Mouse (Mus musculus): ENCODE results near the gene Fads3. TPM values are rescaled to one million over a fixed set of nuclear protein-coding genes. Genes with fewer than 3 reads are reported as not detected.

The Fads3 gene
- polyA plus RNA-seq, 1 experiment from 2014 or later, result 72.0 TPM

DNA sequence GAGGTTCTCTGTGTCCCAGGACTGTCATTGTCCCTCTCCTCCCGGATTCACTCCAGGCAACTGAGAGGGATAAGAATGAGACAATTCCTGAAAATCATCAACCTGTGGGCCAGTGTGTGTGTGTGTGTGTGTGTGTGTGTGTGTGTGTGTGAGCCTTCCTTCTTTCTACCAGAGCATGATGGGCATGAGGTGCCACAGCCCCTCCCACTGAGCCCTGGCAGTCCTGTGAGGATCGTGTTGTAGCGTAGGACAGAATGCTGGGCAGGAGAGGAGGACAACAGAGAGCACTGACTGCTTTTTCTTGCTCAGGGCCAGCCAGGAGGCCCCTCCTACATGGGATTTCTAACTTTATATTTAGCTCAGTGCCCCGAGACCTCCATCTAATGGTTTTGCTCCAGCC is 1.4 kb downstream of the Fads3 start:
- ATAC-seq (ENCODE audit: low read depth), result no peak
- H3K9ac ChIP-seq (ENCODE audit: low read length), result peak overlapping the region; percentile 87

DNA sequence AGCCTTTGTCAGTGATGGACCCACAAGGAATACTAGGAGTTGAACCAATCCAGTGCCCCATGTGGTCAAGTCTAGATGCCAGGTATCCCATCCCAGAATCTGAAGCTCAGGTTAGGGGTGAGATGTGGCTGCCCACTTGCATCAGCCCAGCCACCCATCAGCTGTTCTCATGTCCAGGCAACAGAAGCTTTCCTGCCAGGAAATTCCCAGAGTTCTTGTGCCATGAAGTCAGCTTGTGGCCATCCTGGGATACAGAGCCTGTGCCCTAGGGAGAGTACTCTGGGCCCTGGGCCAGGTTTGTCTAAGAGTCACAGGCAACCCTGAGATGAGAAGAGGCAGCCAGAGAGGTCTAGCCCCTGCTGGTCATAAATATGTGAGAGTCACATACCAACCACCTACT is 2.3 kb downstream of the Fads3 start:
- Histone ChIP-seq H3K27me3 (ENCODE audit: control insufficient read depth, insufficient read depth, low read depth, low read length) (no peaks in the 10 kb centered on the region), H3K9ac (ENCODE audit: low read length) (no peak overlapping the region), H3K4me3 (ENCODE audit: low read length) (peak overlapping the region; percentile 82), H3K4me1 (replicated peaks; ENCODE audit: control insufficient read depth, insufficient read depth, low read length) (peaks cover 65% of the 10 kb centered on the region), H3K36me3 (ENCODE audit: control insufficient read depth, insufficient read depth, low read length) (no peaks in the 10 kb centered on the region), H3K27ac (ENCODE audit: low read length) (no peak overlapping the region), H3K4me2 (ENCODE audit: low read depth, low read length) (peak overlapping the region; percentile 85), H3K9me3 (ENCODE audit: control insufficient read depth, low read length) (no peaks in the 10 kb centered on the region)
- no peak for ATAC-seq (ENCODE audit: low read depth)

More for the DNA sequence above, 1.4 kb downstream of the Fads3 start:
- Histone ChIP-seq H3K4me2 (ENCODE audit: low read depth, low read length) (peak overlapping the region; percentile 85), H3K4me3 (ENCODE audit: low read length) (peak overlapping the region; percentile 82), H3K27me3 (ENCODE audit: control insufficient read depth, insufficient read depth, low read depth, low read length) (no peaks in the 10 kb centered on the region), H3K4me1 (replicated peaks; ENCODE audit: control insufficient read depth, insufficient read depth, low read length) (peaks cover 72% of the 10 kb centered on the region), H3K27ac (ENCODE audit: low read length) (no peak overlapping the region; the same call in 1 of the 2 replicates), H3K36me3 (ENCODE audit: control insufficient read depth, insufficient read depth, low read length) (no peaks in the 10 kb centered on the region), H3K9me3 (ENCODE audit: control insufficient read depth, low read length) (no peaks in the 10 kb centered on the region)
- 55% methylated on average over 4 of the region's 4 CpGs for WGBS

DNA sequence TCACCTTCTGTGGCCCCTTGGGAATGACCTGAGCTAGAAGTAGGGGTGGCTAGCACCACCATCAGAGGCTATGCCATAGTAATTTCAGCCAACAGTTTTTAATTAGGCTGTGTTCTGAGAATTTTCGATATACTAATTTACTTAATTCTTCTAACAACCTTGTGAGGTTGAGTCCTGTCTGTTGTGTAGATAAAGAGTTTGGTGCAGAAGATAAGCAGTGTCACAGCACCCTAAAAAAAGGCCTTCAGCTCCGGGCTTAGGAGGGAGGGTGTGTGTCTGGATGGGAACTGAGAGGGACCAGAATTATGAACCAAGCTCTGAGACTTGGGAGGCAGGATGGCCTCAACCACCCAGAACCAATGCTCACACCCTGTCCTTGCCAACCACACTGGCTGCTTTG is 4.3 kb downstream of the Fads3 start:
- H3K4me1 ChIP-seq (replicated peaks; ENCODE audit: control insufficient read depth, insufficient read depth, low read length), result peaks cover 59% of the 10 kb centered on the region
- no peaks in the 10 kb centered on the region for H3K36me3 ChIP-seq (ENCODE audit: control insufficient read depth, insufficient read depth, low read length)
- ATAC-seq (ENCODE audit: low read depth), result no peak
- no peak overlapping the region for H3K4me3 ChIP-seq (ENCODE audit: low read length)
- no peak overlapping the region for H3K9ac ChIP-seq (ENCODE audit: low read length)
- H3K9me3 ChIP-seq (ENCODE audit: control insufficient read depth, low read length), result no peaks in the 10 kb centered on the region
- H3K27me3 ChIP-seq (ENCODE audit: control insufficient read depth, insufficient read depth, low read depth, low read length), result no peaks in the 10 kb centered on the region
- no peak overlapping the region for H3K4me2 ChIP-seq (ENCODE audit: low read depth, low read length)
- no peak overlapping the region for H3K27ac ChIP-seq (ENCODE audit: low read length)
- 72% methylated on average over 2 of the region's 2 CpGs for WGBS

GRCm38 (mm10) chr19:10046346-10046745 is 5.0 kb downstream of the Fads3 start:
- no peaks in the 10 kb centered on the region for H3K36me3 ChIP-seq (ENCODE audit: control insufficient read depth, insufficient read depth, low read length)
- H3K4me1 ChIP-seq (replicated peaks; ENCODE audit: control insufficient read depth, insufficient read depth, low read length), result peaks cover 56% of the 10 kb centered on the region
- H3K9ac ChIP-seq (ENCODE audit: low read length), result no peak overlapping the region; the same call in 1 of the 2 replicates
- 50% methylated on average over 4 of the region's 4 CpGs for WGBS
- 0 out of 2 replicates have a peak overlapping the region, but pooled peaks have one; percentile 15 for H3K27ac ChIP-seq (ENCODE audit: low read length)
- H3K27me3 ChIP-seq (ENCODE audit: control insufficient read depth, insufficient read depth, low read depth, low read length), result no peaks in the 10 kb centered on the region
- no peak overlapping the region for H3K4me3 ChIP-seq (ENCODE audit: low read length)
- peak overlapping the region; percentile 2; the same call in 1 of the 2 replicates for H3K4me2 ChIP-seq (ENCODE audit: low read depth, low read length)
- no peaks in the 10 kb centered on the region for H3K9me3 ChIP-seq (ENCODE audit: control insufficient read depth, low read length)
- no peak for ATAC-seq (ENCODE audit: low read depth)

- no peak overlapping the region for H3K4me3 ChIP-seq (ENCODE audit: low read length)
- no peak overlapping the region for H3K4me2 ChIP-seq (ENCODE audit: low read depth, low read length)
- no peaks in the 10 kb centered on the region for H3K27me3 ChIP-seq (ENCODE audit: control insufficient read depth, insufficient read depth, low read depth, low read length)
- peak overlapping the region; percentile 15; the same call in 1 of the 2 replicates for H3K27ac ChIP-seq (ENCODE audit: low read length)
- 19% methylated on average over 3 of the region's 3 CpGs for WGBS
- no peaks in the 10 kb centered on the region for H3K36me3 ChIP-seq (ENCODE audit: control insufficient read depth, insufficient read depth, low read length)
- no peaks in the 10 kb centered on the region for H3K9me3 ChIP-seq (ENCODE audit: control insufficient read depth, low read length)
- H3K9ac ChIP-seq (ENCODE audit: low read length), result no peak overlapping the region
- ATAC-seq (ENCODE audit: low read depth), result no peak
- peaks cover 56% of the 10 kb centered on the region for H3K4me1 ChIP-seq (replicated peaks; ENCODE audit: control insufficient read depth, insufficient read depth, low read length)
These were observed 5.6 kb downstream of the Fads3 start for GRCm38 (mm10) chr19:10046983-10047382.

GRCm38 (mm10) chr19:10049533-10049932 is 8.2 kb downstream of the Fads3 start:
- Histone ChIP-seq H3K36me3 (ENCODE audit: control insufficient read depth, insufficient read depth, low read length) (peaks cover 15% of the 10 kb centered on the region), H3K9ac (ENCODE audit: low read length) (no peak overlapping the region), H3K4me3 (ENCODE audit: low read length) (no peak overlapping the region), H3K4me2 (ENCODE audit: low read depth, low read length) (no peak overlapping the region), H3K27ac (ENCODE audit: low read length) (no peak overlapping the region), H3K9me3 (ENCODE audit: control insufficient read depth, low read length) (no peaks in the 10 kb centered on the region), H3K27me3 (ENCODE audit: control insufficient read depth, insufficient read depth, low read depth, low read length) (no peaks in the 10 kb centered on the region), H3K4me1 (replicated peaks; ENCODE audit: control insufficient read depth, insufficient read depth, low read length) (peaks cover 39% of the 10 kb centered on the region)
- ATAC-seq (ENCODE audit: low read depth), result no peak

- Histone ChIP-seq H3K9me3 (ENCODE audit: control insufficient read depth, low read length) (no peaks in the 10 kb centered on the region), H3K9ac (ENCODE audit: low read length) (no peak overlapping the region), H3K4me2 (ENCODE audit: low read depth, low read length) (no peak overlapping the region), H3K4me1 (replicated peaks; ENCODE audit: control insufficient read depth, insufficient read depth, low read length) (peaks cover 43% of the 10 kb centered on the region), H3K36me3 (ENCODE audit: control insufficient read depth, insufficient read depth, low read length) (peaks cover 18% of the 10 kb centered on the region), H3K27me3 (ENCODE audit: control insufficient read depth, insufficient read depth, low read depth, low read length) (no peaks in the 10 kb centered on the region), H3K4me3 (ENCODE audit: low read length) (no peak overlapping the region), H3K27ac (ENCODE audit: low read length) (no peak overlapping the region)
- WGBS, result 35% methylated on average over 2 of the region's 2 CpGs
- ATAC-seq (ENCODE audit: low read depth), result no peak
These were observed 9.1 kb downstream of the Fads3 start for GRCm38 (mm10) chr19:10050438-10050837.

DNA sequence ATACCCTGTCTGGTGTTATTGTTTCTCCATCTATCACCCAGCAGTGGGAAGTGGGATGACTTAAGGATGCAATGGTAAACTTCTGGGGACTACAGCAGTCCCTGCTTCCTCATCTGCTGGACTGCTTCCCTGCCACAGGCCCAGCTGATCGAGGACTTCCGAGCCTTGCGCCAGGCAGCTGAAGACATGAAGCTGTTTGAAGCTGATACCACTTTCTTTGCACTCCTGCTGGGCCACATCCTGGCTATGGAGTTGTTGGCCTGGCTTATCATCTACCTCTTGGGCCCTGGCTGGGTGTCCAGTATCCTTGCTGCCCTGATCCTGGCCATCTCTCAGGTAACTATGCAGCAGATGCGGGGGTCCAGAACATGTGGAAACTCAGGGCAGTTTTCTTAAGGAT is 11.3 kb downstream of the Fads3 start:
- no peak for ATAC-seq (ENCODE audit: low read depth)
- WGBS, result 82% methylated on average over 4 of the region's 4 CpGs
- H3K9me3 ChIP-seq (ENCODE audit: control insufficient read depth, low read length), result no peaks in the 10 kb centered on the region
- H3K4me2 ChIP-seq (ENCODE audit: low read depth, low read length), result no peak overlapping the region
- no peak overlapping the region for H3K4me3 ChIP-seq (ENCODE audit: low read length)
- H3K36me3 ChIP-seq (ENCODE audit: control insufficient read depth, insufficient read depth, low read length), result peaks cover 28% of the 10 kb centered on the region
- no peak overlapping the region for H3K9ac ChIP-seq (ENCODE audit: low read length)
- peaks cover 40% of the 10 kb centered on the region for H3K4me1 ChIP-seq (replicated peaks; ENCODE audit: control insufficient read depth, insufficient read depth, low read length)
- H3K27me3 ChIP-seq (ENCODE audit: control insufficient read depth, insufficient read depth, low read depth, low read length), result no peaks in the 10 kb centered on the region
- no peak overlapping the region for H3K27ac ChIP-seq (ENCODE audit: low read length)

- Histone ChIP-seq H3K4me1 (replicated peaks; ENCODE audit: control insufficient read depth, insufficient read depth, low read length) (peaks cover 49% of the 10 kb centered on the region), H3K27ac (ENCODE audit: low read length) (peak overlapping the region; percentile 83), H3K9me3 (ENCODE audit: control insufficient read depth, low read length) (no peaks in the 10 kb centered on the region), H3K36me3 (ENCODE audit: control insufficient read depth, insufficient read depth, low read length) (peaks cover 37% of the 10 kb centered on the region), H3K4me3 (ENCODE audit: low read length) (no peak overlapping the region), H3K9ac (ENCODE audit: low read length) (no peak overlapping the region), H3K27me3 (ENCODE audit: control insufficient read depth, insufficient read depth, low read depth, low read length) (no peaks in the 10 kb centered on the region), H3K4me2 (ENCODE audit: low read depth, low read length) (no peak overlapping the region)
- 87% methylated on average over 10 of the region's 10 CpGs for whole genome bisulfite sequencing
- ATAC-seq (ENCODE audit: low read depth), result no peak
These were observed 12.4 kb downstream of the Fads3 start for GRCm38 (mm10) chr19:10053692-10054260.

All from lung, embryonic 16.5 days (tissue).